Mouse (Mus musculus): ENCODE results near the gene Tmtc3. TPM values are rescaled to one million over a fixed set of nuclear protein-coding genes. Genes with fewer than 3 reads are reported as not detected.

Gene Tmtc3
- polyA plus RNA-seq (2015; fragmentation: Nextera tagmentation; extraction: Ambion mirVana), result 5.5 and 6.0 TPM in 2 replicates

GRCm38 (mm10) chr10:100487097-100487978, at the start of gene Tmtc3, which contains the start of gene Cep290:
Gene Tmtc3, minus strand, starts transcription at chr10:100487350.
Gene Cep290, plus strand, starts transcription at chr10:100487558.

Other genes starting within 250 kb of the Tmtc3 start
- not detected in 2 replicates for gene Gm4301, start 151.7 kb downstream of the Tmtc3 start, polyA plus RNA-seq (2015; fragmentation: Nextera tagmentation; extraction: Ambion mirVana)
- not detected in 2 replicates for gene Gm4302, start 146.5 kb downstream of the Tmtc3 start, polyA plus RNA-seq (2015; fragmentation: Nextera tagmentation; extraction: Ambion mirVana)
- gene Gm4303, start 141.4 kb downstream of the Tmtc3 start, polyA plus RNA-seq (2015; fragmentation: Nextera tagmentation; extraction: Ambion mirVana), result not detected in 2 replicates
- not detected in 2 replicates for gene Gm4305, start 136.3 kb downstream of the Tmtc3 start, polyA plus RNA-seq (2015; fragmentation: Nextera tagmentation; extraction: Ambion mirVana)
- gene Gm4307, start 126.0 kb downstream of the Tmtc3 start, polyA plus RNA-seq (2015; fragmentation: Nextera tagmentation; extraction: Ambion mirVana), result not detected in 2 replicates
- gene Gm4312, start 104.8 kb downstream of the Tmtc3 start, polyA plus RNA-seq (2015; fragmentation: Nextera tagmentation; extraction: Ambion mirVana), result not detected in 2 replicates
- gene Cep290, start 208 bp upstream of the Tmtc3 start, polyA plus RNA-seq (2015; fragmentation: Nextera tagmentation; extraction: Ambion mirVana), result 1.3 TPM in 2 replicates
- gene 4930430F08Rik, start 103.1 kb upstream of the Tmtc3 start, polyA plus RNA-seq (2015; fragmentation: Nextera tagmentation; extraction: Ambion mirVana), result 5.0 and 5.7 TPM in 2 replicates
- not detected in 2 replicates for gene 1700017N19Rik, start 103.1 kb upstream of the Tmtc3 start, polyA plus RNA-seq (2015; fragmentation: Nextera tagmentation; extraction: Ambion mirVana)

All from skeletal muscle tissue, postnatal 0 days (tissue).